Mouse (Mus musculus) gastrocnemius, adult 2 months (tissue): ENCODE data around the gene Vgf. TPM values are rescaled to one million over a fixed set of nuclear protein-coding genes. Genes with fewer than 3 reads are reported as not detected.

ENCODE experiments used
- DNase-seq: peaks from one replicate; pipeline ENCODE4 v3.0.0; 2022
- H3K27ac ChIP-seq: fragments of 200-600 bp; 2 replicates; pipeline ENCODE4 v1.8.1; 2022; ENCODE audit warnings: mild to moderate bottlenecking
- H3K4me3 ChIP-seq: fragments of 200-600 bp; 2 replicates; pipeline ENCODE4 v1.8.1; 2022; ENCODE audit warnings: mild to moderate bottlenecking, moderate library complexity
- CTCF ChIP-seq: fragments of 200-600 bp; IDR thresholded peaks from 2 replicates; pipeline ENCODE4 v1.8.1; 2022; ENCODE audit warnings: antibody characterized with exemption, mild to moderate bottlenecking, moderate library complexity
- intact Hi-C: fragments of 180-260 bp; cut with DNase I; formaldehyde crosslinking; loops from one replicate; pipeline ENCODE4 v1.15.1; 2025
- total RNA-seq, 2 experiments: library from RNA; stranded (reverse); gene quantifications; 2 replicates each; pipeline ENCODE4 v1.2.3; 2021

Vgf gene
- total RNA-seq, 2 experiments from 2014 or later = not detected

DNA sequence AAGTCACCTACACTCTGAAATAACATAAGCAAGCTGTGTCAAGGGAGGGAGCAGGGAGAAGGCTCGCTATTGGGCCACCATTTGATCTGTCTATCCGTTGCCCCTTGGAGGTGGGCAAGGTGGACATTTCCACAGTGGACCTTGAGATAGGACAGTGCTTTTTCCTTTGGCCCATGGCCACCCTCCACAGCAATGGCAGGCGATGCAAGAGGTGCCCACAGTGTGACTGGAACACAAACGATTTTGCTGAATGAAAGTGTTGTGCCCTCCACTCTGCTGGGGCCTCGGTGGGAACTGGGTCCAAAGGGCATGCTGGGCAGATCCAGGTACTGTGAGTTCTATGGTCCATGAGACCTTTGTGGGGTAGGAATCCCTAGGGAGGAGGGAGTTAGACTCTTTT lies 36.4 kb downstream of the Vgf start:
- intact Hi-C loops = loop anchor here (1.0 kb wide), 1 partner anchor 45 kb away; no protein-coding TSS in a partner anchor
- no peak for DNase-seq

DNA sequence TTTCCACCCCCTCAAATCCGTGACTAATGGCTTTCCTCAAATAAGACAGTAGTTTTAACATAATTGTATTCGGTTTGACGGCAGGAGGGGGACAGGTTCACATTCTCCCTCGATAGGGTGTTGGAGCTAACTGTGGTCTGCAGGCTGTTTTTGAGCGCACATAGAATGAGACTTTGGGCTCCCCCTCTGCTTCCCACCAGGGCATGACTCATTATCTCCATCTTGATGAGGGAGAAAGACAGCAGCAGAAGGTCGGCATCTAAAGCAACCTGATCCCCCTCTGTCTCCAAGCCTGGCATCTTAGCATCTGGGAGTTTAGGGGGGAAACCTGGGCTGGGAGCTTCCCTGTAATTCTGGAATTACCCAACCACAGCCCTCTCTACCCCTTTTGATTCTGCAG lies 39.3 kb downstream of the Vgf start:
- intact Hi-C loops = no loop called here
- H3K4me3 ChIP-seq = no peak overlapping the region
- no peak overlapping the region for H3K27ac ChIP-seq
- no peak for TF ChIP-seq CTCF
- DNase-seq = no peak

More for the DNA sequence above, 36.4 kb downstream of the Vgf start:
- TF ChIP-seq CTCF = no peak
- Histone ChIP-seq H3K27ac (0 out of 2 replicates have a peak overlapping the region, but pooled peaks have one; percentile 2), H3K4me3 (no peak overlapping the region)

DNA sequence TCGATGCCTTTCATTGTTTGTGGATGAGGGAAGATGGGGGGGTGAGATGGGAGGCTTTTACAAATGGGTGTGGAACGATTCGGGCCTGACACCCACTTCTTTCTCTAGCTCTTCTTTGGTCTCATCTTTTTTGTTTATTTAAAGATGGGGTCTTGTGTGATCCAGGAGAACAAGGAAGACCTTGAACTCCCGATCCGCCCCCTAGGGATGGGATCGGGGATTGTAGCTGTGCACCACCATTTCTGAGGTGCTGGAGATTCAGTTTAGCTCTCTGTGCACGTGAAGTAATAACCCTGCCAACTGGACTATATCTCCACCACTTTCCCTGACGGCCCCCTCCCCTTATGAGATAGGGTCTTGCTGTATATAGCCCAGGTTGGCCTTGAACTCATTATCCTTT lies 39.7 kb downstream of the Vgf start:
- Histone ChIP-seq H3K4me3 (no peak overlapping the region), H3K27ac (no peak overlapping the region)
- intact Hi-C loops = no loop called here
- no peak for DNase-seq
- no peak; the same call in 1 of the 2 replicates for TF ChIP-seq CTCF

DNA sequence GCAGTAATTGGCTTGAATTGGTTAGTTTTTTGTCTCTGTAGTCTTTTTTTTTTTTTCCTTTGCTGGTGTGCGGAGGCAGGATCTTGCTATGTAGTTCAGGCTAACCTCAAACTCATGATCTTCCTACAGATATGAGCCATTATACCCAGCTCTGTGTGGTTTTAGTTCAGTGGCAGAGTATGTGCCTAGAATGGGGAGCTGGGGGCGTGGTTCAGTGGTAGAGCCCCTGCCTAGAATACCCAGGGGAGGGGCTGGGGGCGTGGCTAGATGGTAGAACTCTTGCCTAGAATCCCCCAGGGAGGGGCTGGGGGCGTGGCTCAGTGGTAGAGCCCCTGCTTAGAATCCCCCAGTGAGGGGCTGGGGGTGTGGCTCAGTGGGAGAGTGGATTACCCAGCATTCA lies 42.5 kb downstream of the Vgf start:
- no peak for TF ChIP-seq CTCF
- DNase-seq = no peak
- Histone ChIP-seq H3K27ac (no peak overlapping the region), H3K4me3 (no peak overlapping the region)
- intact Hi-C loops = no loop called here

DNA sequence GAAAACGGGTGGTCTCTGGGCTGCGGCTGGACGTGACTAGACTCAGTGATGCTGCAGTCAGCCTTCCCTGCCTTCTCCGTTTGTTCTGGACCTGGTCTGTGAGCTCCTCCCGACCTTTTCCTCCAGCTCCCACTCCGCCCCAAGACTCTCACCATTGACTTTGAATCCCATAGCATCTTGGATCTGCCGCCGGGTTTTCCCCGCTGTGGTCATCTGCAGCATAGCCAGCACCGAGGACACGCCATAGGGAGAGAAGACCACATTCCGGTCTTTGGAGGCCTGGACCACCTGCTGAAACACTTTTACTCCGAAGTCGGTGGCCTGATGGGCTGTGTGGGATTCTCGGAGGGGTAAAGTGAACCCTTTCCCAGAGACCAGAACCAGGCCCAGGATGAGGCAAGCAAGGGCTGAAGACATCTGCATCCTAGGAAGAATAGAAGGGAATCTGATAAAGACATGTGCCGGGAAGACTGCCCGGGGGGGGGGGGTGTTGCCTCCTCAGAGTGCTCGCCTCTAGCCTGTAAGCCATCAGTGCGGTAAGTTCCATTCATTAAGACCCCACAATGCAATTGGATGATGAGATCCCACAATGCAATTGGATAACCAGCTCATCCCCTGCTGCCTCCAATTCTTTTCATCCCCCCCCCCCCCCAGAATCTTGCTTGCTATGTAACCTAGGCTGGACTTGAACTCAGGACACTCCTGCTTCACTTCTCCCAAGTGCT lies 44.9 kb downstream of the Vgf start:
- no peak for DNase-seq
- H3K27ac ChIP-seq = no peak overlapping the region
- peak overlapping the region; percentile 65; the same call in 1 of the 2 replicates for H3K4me3 ChIP-seq
- TF ChIP-seq CTCF = no peak
- intact Hi-C loops = no loop called here

DNA sequence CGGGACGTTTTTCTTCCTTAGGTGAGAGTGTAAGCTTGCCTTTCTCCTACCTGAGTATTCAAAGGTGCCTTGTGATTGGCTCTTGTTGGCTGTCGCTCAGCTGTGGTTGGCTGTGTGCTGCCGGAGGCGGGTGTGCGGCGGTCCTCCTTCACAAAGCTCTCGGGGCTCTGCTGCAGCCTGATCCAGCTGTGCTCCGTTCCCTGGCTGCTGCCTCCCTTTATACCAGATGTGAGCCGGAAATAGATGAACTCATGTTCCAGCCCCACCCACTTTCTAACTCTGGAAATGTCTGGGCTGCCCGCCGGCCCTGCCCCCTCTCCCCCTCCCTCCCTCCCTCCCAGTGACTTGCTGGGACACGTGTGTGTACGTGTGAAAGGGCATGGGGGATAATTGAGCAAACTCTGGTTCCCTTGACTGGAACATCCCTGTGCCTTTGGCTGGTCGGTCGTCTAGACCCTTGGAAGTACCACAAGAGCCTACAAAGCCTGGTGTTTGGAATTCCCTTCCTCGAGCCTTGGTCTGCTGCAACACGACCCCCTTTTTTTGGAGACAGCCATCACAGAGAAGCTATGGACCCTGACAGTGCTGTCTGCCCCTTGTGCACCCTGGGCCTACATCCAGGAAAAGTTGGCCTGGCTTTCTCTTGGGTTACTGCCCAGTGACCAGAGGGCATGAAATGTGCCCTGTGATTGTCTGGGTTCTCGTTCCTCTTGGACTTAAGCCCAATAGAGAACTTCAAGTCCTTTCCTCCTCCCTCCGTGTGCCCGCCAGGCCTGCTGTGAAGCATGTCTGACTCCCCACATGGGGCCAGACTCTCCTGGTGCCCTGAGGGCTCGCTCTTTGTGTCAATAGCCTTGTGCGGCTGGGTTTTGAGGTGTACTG lies 46.1 kb downstream of the Vgf start, which contains the start of gene Serpine1:
TSS of gene Serpine1 (minus strand) at position 190 of the 882 bp plus-strand sequence.
- Histone ChIP-seq H3K4me3 (peak within 1 kb of the TSS; percentile 65), H3K27ac (peak within 1 kb of the TSS; percentile 94)
- peak; percentile 90 for DNase-seq
- intact Hi-C loops = no loop called here
- no peak for TF ChIP-seq CTCF

DNA sequence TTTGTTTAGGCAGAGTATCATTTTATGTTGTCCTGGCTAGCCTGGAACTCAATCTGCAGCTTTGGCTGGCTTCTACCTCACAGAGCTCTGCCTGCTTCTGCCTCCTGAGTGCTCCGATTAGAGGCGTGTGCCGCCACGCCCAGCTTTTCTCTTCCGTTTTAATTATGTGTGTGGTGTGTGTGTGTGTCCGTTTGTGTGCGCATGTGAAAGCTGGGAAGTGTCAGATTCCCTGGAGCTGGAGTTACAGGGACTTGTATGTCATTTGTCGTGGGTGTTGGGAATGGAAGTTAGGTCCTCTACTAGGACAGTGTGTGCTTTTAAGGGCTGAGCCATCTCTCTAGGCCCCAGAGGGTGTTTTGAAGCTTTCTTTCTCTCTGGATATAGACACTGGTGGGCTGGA lies 46.9 kb downstream of the Vgf start:
- peak overlapping the region; percentile 94 for H3K27ac ChIP-seq
- intact Hi-C loops = no loop called here
- TF ChIP-seq CTCF = no peak
- no peak overlapping the region for H3K4me3 ChIP-seq
- DNase-seq = no peak

DNA sequence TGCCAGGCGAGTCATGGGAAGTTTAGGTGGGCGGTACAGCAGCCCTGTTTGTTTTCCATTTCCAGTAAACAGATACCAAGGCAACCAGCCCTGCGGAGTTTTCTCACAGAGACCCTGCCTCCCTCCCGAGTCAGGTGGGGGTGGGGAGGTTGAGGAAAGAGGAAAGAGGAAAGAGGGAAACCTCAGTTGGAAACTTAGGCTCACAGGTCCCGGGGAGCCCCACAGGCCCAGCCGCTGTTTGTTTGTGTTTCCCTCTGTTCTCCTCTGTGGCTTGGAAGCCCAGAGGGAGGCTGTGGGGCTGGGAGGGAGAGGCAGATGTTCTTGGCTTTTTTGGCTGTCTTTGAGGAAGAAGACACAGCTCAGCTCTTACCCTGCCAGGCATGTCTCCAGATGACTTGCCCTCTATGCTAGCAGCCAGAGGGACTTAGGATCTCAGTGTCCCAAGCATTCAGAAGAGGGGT lies 48.0 kb downstream of the Vgf start:
- TF ChIP-seq CTCF = no peak
- peak overlapping the region; percentile 94 for H3K27ac ChIP-seq
- DNase-seq = peak; percentile 77
- peak overlapping the region; percentile 8; the same call in 1 of the 2 replicates for H3K4me3 ChIP-seq
- intact Hi-C loops = no loop called here

DNA sequence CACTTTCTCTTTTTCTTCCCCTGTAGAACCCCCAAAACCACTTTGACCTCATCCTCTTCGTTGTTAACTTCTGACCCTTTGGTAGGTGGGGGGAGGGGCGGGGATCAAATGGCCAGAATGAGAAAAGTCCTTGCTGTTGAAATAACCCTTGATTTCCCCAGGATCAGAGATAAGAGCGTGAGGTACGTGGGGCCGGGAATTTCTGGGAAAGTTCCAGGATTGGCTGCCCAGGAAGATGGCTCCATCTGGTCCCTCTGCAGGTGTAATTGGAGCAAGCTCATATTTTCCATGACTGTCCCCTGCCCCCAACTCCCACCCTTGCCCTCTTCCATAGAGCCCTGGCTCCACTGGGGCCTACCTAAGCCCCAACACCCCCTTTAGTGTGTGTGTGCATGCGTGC lies 49.5 kb downstream of the Vgf start:
- Histone ChIP-seq H3K4me3 (no peak overlapping the region), H3K27ac (peak overlapping the region; percentile 94)
- no peak for DNase-seq
- intact Hi-C loops = no loop called here
- no peak for TF ChIP-seq CTCF

DNA sequence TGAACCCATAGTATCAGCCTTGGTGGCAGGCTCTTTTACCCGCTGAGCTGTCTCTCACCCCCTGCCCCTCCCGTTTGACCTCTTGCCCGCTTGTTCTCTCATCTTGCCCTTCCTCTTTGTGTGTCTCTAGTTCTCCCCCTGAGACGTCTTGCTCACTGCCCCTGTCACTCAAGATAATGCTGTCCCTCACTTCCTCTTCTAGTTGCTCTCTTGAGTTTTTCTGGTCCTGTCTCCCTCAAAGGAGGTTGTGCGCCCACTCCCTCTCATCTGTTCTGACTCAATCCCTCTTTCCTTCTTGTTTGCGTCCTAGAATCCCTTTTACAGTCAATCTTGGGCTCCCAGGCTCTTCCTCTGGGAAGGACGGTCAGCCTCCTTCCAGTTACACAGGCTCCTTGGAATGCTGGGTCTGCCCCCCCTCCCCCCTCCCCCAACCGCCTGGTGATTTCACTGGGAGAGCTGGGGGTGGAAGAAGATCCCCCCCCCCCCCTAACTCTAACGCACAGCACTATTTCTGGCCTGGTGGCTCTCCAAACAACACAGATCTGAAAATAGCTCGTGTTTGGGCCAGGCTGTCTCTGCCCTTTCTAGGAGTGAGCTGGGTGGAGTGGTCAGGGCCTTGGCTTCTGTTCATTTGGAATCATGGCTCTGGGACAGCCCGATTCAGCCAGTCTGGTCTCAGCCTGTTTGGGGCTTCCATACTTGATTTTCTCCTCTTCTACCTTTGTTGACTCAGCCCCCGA lies 50.2 kb downstream of the Vgf start:
- DNase-seq = peak; percentile 82
- H3K27ac ChIP-seq = peak overlapping the region; percentile 94
- peak overlapping the region; percentile 34; the same call in 1 of the 2 replicates for H3K4me3 ChIP-seq
- intact Hi-C loops = no loop called here
- TF ChIP-seq CTCF = no peak

DNA sequence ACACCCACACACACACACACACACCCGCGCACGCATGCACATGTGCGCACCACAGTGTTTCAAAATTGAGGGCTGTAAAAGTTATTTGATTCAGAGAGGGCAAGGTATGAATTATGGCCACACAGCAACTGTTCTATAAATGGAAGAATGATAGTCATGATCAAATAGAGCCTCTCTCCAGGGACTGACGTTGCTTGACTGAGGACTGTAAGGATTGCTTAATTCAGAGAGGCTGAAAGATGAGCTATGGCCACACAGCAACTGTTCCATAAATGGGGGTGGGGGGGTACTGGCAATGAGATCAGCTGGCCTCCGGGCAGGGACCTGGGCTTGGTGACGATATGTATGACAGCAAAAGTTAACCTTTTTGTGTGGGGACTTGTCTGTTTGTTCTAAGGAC lies 51.0 kb downstream of the Vgf start:
- DNase-seq = no peak
- intact Hi-C loops = no loop called here
- Histone ChIP-seq H3K27ac (peak overlapping the region; percentile 94), H3K4me3 (no peak overlapping the region)
- no peak for TF ChIP-seq CTCF

DNA sequence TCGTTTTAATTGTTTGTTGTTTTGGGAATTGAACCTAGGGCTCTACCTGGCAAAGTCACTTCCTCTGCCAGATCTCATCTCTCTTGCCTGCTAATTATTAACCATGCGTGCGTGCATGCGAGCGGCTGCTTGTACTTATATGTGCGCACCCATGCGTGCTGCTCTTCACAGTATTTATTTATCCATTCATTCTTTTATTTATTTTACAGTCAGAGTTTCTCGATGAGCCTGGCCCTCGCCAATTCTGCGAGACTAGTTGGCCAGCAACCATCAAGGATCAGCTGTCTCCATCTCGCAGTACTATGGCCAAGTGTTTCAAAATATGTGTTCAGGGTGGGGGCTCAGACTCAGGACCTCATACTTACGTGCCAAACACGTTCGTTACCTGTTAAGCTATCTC lies 51.8 kb downstream of the Vgf start:
- TF ChIP-seq CTCF = no peak
- intact Hi-C loops = no loop called here
- Histone ChIP-seq H3K4me3 (no peak overlapping the region), H3K27ac (peak overlapping the region; percentile 94; the same call in 1 of the 2 replicates)
- DNase-seq = peak; percentile 59
